Mouse (Mus musculus) limb, embryonic 14.5 days (tissue): ENCODE measurements around the gene St8sia2. TPM values are rescaled to one million over a fixed set of nuclear protein-coding genes. Genes with fewer than 3 reads are reported as not detected.

Experiments used
- ATAC-seq: fragments of 200-750 bp; cut with Nextera tagmentation; 2 replicates; pipeline ENCODE4 v1.8.0; 2017; ENCODE audit warnings: low read depth, moderate number of reproducible peaks, moderate TSS enrichment; ENCODE audit not compliant: low FRiP score
- DNase-seq: peaks from one replicate; pipeline ENCODE4 v3.0.0-alpha.2; 2015; ENCODE audit warnings: low spot score
- H3K27ac ChIP-seq: fragments of 300-500 bp; sonication (generic); replicated peaks from 2 replicates; pipeline ENCODE4 v1.5.1; 2014; ENCODE audit warnings: low read depth, mild to moderate bottlenecking, low read length, moderate library complexity, mixed read lengths
- H3K27me3 ChIP-seq: fragments of 300-500 bp; sonication (generic); 2 replicates; pipeline ENCODE4 v1.6.1; 2014; ENCODE audit warnings: low read length, mixed read lengths; ENCODE audit not compliant: control insufficient read depth, insufficient read depth
- H3K36me3 ChIP-seq: fragments of 300-500 bp; sonication (generic); 2 replicates; pipeline ENCODE4 v1.6.1; 2014; ENCODE audit warnings: mild to moderate bottlenecking, low read length, moderate library complexity, mixed read lengths; ENCODE audit not compliant: control insufficient read depth, insufficient read depth
- H3K4me1 ChIP-seq: fragments of 300-500 bp; sonication (generic); 2 replicates; pipeline ENCODE4 v1.6.1; 2014; ENCODE audit warnings: antibody characterized with exemption, low read length, mixed read lengths; ENCODE audit not compliant: control insufficient read depth, insufficient read depth
- H3K4me2 ChIP-seq: fragments of 300-500 bp; sonication (generic); replicated peaks from 2 replicates; pipeline ENCODE4 v1.6.1; 2014; ENCODE audit warnings: low read depth, mild to moderate bottlenecking, low read length, moderate library complexity; ENCODE audit not compliant: severe bottlenecking
- H3K4me3 ChIP-seq: fragments of 300-500 bp; sonication (generic); replicated peaks from 2 replicates; pipeline ENCODE4 v1.5.1; 2014; ENCODE audit warnings: low read length
- H3K9ac ChIP-seq: fragments of 300-500 bp; sonication (generic); 2 replicates; pipeline ENCODE4 v1.6.1; 2014; ENCODE audit warnings: mild to moderate bottlenecking, low read depth, low read length, moderate library complexity; ENCODE audit not compliant: severe bottlenecking
- H3K9me3 ChIP-seq: fragments of 300-500 bp; sonication (generic); 2 replicates; pipeline ENCODE4 v1.6.1; 2016; ENCODE audit warnings: low read length; ENCODE audit not compliant: control insufficient read depth
- POLR2A ChIP-seq: fragments of 200-500 bp; IDR thresholded peaks from 2 replicates; pipeline ENCODE4 v1.8.0; 2012; ENCODE audit warnings: inconsistent platforms, mild to moderate bottlenecking, moderate library complexity, borderline replicate concordance; ENCODE audit not compliant: insufficient read depth, insufficient read length; ENCODE audit errors: extremely low read depth
- WGBS: fragments of 180-500 bp; shearing (Covaris S2); extraction: QIAGEN DNeasy Blood & Tissue Kit; methylation state at CpG from one replicate; pipeline ENCODE4 v1.1.7; 2014; 5-methylcytosine and 5-hydroxymethylcytosine counted together
- polyA plus RNA-seq, 2 experiments: library from polyadenylated mRNA; depleted of rRNA in 1 of 2; stranded (reverse) in 1 of 2; unstranded in 1 of 2; fragments of >200 nt; fragmentation: Nextera tagmentation in 1 of 2; extraction: Ambion mirVana in 1 of 2; gene quantifications; 2 replicates each; pipeline versions ENCODE4 v1.2.1 to v1.2.3; 2012 to 2014

Gene St8sia2
- polyA plus RNA-seq (2012; rRNA removed) = 17.2 and 21.2 TPM in 2 replicates
- polyA plus RNA-seq (2014; fragmentation: Nextera tagmentation; extraction: Ambion mirVana) = 18.0 and 22.3 TPM in 2 replicates

DNA sequence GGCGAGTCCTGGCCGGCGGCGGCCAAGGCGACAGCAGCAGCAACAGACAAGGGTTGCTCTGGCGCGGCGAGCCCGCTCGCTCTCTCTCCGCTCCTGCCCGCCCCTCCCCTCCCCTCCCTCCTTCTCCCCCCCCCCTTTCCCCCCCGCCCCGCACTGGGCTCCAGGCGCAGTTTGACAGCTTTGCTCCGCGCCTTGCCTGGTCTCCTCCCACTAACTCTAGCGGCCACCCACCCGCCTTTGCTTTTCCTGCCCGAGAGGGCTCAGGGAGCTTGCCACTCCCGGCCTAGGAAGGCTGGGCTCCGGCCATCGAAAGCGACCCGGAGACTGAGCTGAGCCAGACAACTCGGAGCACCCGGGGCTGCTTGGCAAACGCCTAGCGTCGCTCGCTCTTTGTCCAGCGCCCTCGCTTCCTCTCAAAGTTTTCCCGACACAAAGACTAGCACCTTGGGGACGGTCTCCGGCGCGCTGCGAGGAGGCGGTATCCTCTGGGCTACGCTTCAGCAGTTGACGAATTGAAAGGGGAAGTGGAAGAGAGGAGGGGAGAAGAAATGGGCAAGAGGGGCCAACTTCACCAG lies at the start of gene St8sia2:
TSS of gene St8sia2 (minus strand) at position 90 of the 575 bp plus-strand sequence.
- H3K9me3 ChIP-seq = no peaks in the 10 kb centered on the region
- DNase-seq (peak; percentile 80), ATAC-seq (peak; percentile 87)
- peak within 1 kb of the TSS; percentile 88 for H3K9ac ChIP-seq
- TF ChIP-seq POLR2A = peak; percentile 75; the same call in 1 of the 2 replicates
- WGBS = under 1% methylated on average over 29 of the region's 42 CpGs
- H3K27ac ChIP-seq = peak within 1 kb of the TSS; percentile 80
- no peaks in the 10 kb centered on the region; the same call in 1 of the 2 replicates for H3K27me3 ChIP-seq
- H3K4me3 ChIP-seq = peak within 1 kb of the TSS; percentile 86
- H3K36me3 ChIP-seq = no peaks in the 10 kb centered on the region
- 0 out of 2 replicates have a peak, but pooled peaks cover 3% of the 10 kb centered on the region for H3K4me1 ChIP-seq
- H3K4me2 ChIP-seq = peak within 1 kb of the TSS; percentile 93

DNA sequence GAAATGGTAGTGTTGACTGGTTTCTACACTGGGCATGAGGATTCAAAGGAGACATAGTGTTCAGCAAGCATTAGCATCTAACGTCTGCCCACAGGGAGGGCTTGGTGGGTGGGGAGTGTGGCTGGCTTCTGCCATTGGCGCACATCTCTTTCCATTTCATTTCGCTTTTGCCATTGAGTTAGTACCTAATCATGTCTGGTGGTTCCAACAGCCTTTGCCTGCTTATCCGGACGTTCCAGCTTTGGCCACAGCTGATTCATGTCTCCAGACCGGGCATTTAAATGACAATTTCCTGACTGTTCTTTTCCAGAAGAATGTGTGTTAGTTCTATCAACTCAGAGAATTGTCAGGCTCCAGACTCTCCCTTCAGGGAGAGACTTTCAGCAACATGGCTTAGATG lies 47.6 kb upstream of the St8sia2 start:
- no peak overlapping the region for H3K9ac ChIP-seq
- no peaks in the 10 kb centered on the region for H3K27me3 ChIP-seq
- no peaks in the 10 kb centered on the region for H3K36me3 ChIP-seq
- H3K4me1 ChIP-seq = peaks cover 14% of the 10 kb centered on the region
- DNase-seq = no peak
- no peak overlapping the region for H3K4me3 ChIP-seq
- H3K4me2 ChIP-seq = no peak overlapping the region
- no peak overlapping the region for H3K27ac ChIP-seq
- no peaks in the 10 kb centered on the region for H3K9me3 ChIP-seq
- no peak for TF ChIP-seq POLR2A
- WGBS = 91% methylated on average over 6 of the region's 6 CpGs
- ATAC-seq = no peak

- DNase-seq = peak; percentile 7
- H3K27me3 ChIP-seq = no peaks in the 10 kb centered on the region
- H3K36me3 ChIP-seq = no peaks in the 10 kb centered on the region
- no peaks in the 10 kb centered on the region for H3K9me3 ChIP-seq
- peaks cover 8% of the 10 kb centered on the region for H3K4me1 ChIP-seq
- no peak for TF ChIP-seq POLR2A
- H3K4me3 ChIP-seq = no peak overlapping the region
- ATAC-seq = no peak
- no peak overlapping the region for H3K4me2 ChIP-seq
- no peak overlapping the region for H3K9ac ChIP-seq
- H3K27ac ChIP-seq = no peak overlapping the region
- WGBS = 78% methylated on average over 3 of the region's 3 CpGs
Measured at GRCm38 (mm10) chr7:74060306-74060946, 46.9 kb upstream of the St8sia2 start.

- H3K9ac ChIP-seq = no peak overlapping the region
- WGBS = 80% methylated on average over 3 of the region's 3 CpGs
- no peak overlapping the region for H3K4me3 ChIP-seq
- no peak overlapping the region for H3K27ac ChIP-seq
- no peak for TF ChIP-seq POLR2A
- DNase-seq = no peak
- no peaks in the 10 kb centered on the region for H3K36me3 ChIP-seq
- no peaks in the 10 kb centered on the region for H3K9me3 ChIP-seq
- 0 out of 2 replicates have a peak, but pooled peaks cover 3% of the 10 kb centered on the region for H3K4me1 ChIP-seq
- no peak for ATAC-seq
- H3K4me2 ChIP-seq = no peak overlapping the region
- no peaks in the 10 kb centered on the region for H3K27me3 ChIP-seq
Measured at GRCm38 (mm10) chr7:74059684-74060083, 46.2 kb upstream of the St8sia2 start.

GRCm38 (mm10) chr7:74055753-74056152 lies 42.3 kb upstream of the St8sia2 start:
- Histone ChIP-seq H3K4me3 (no peak overlapping the region), H3K27ac (no peak overlapping the region), H3K36me3 (no peaks in the 10 kb centered on the region), H3K4me2 (no peak overlapping the region), H3K27me3 (no peaks in the 10 kb centered on the region), H3K9me3 (no peaks in the 10 kb centered on the region), H3K4me1 (0 out of 2 replicates have a peak, but pooled peaks cover 3% of the 10 kb centered on the region), H3K9ac (no peak overlapping the region)
- TF ChIP-seq POLR2A = no peak
- ATAC-seq (no peak), DNase-seq (no peak)
- WGBS = 96% methylated on average over 3 of the region's 3 CpGs
